Mouse (Mus musculus): Measurements from ENCODE around the gene Grm7.

Gene Grm7

GRCm38 (mm10) chr6:111303912-111304555 lies 658.7 kb downstream of the Grm7 start:
- no peak for DNase-seq (ENCODE audit: extremely low read depth, low read depth, low spot score)

GRCm38 (mm10) chr6:111361681-111362080 lies 716.3 kb downstream of the Grm7 start:
- no peak for DNase-seq (ENCODE audit: extremely low read depth, low read depth, low spot score)

- no peak for DNase-seq (ENCODE audit: extremely low read depth, low read depth, low spot score)
Observed at GRCm38 (mm10) chr6:111368111-111368510, 722.7 kb downstream of the Grm7 start.

GRCm38 (mm10) chr6:111368551-111368950 lies 723.2 kb downstream of the Grm7 start:
- no peak for DNase-seq (ENCODE audit: extremely low read depth, low read depth, low spot score)

GRCm38 (mm10) chr6:111369013-111369412 lies 723.6 kb downstream of the Grm7 start:
- DNase-seq (ENCODE audit: extremely low read depth, low read depth, low spot score) = no peak

GRCm38 (mm10) chr6:111371581-111372349 lies 726.4 kb downstream of the Grm7 start:
- DNase-seq (ENCODE audit: extremely low read depth, low read depth, low spot score) = no peak

GRCm38 (mm10) chr6:111372626-111373380 lies 727.4 kb downstream of the Grm7 start:
- no peak for DNase-seq (ENCODE audit: extremely low read depth, low read depth, low spot score)

GRCm38 (mm10) chr6:111380710-111381109 lies 735.3 kb downstream of the Grm7 start:
- no peak for DNase-seq (ENCODE audit: extremely low read depth, low read depth, low spot score)

- DNase-seq (ENCODE audit: extremely low read depth, low read depth, low spot score) = no peak
Observed at GRCm38 (mm10) chr6:111408750-111409149, 763.4 kb downstream of the Grm7 start.

- DNase-seq (ENCODE audit: extremely low read depth, low read depth, low spot score) = no peak
Observed at GRCm38 (mm10) chr6:111424737-111425136, 779.4 kb downstream of the Grm7 start.

- DNase-seq (ENCODE audit: extremely low read depth, low read depth, low spot score) = no peak
Observed at GRCm38 (mm10) chr6:111446228-111446627, 800.8 kb downstream of the Grm7 start.

- no peak for DNase-seq (ENCODE audit: extremely low read depth, low read depth, low spot score)
Observed at GRCm38 (mm10) chr6:111447851-111448250, 802.5 kb downstream of the Grm7 start.

- no peak for DNase-seq (ENCODE audit: extremely low read depth, low read depth, low spot score)
Observed at GRCm38 (mm10) chr6:111449054-111449783, 803.8 kb downstream of the Grm7 start.

GRCm38 (mm10) chr6:111481866-111482265 lies 836.5 kb downstream of the Grm7 start:
- no peak for DNase-seq (ENCODE audit: extremely low read depth, low read depth, low spot score)

- no peak for DNase-seq (ENCODE audit: extremely low read depth, low read depth, low spot score)
Observed at GRCm38 (mm10) chr6:111486081-111486480, 840.7 kb downstream of the Grm7 start.

GRCm38 (mm10) chr6:111487556-111487955 lies 842.2 kb downstream of the Grm7 start:
- DNase-seq (ENCODE audit: extremely low read depth, low read depth, low spot score) = no peak

GRCm38 (mm10) chr6:111492166-111492565 lies 846.8 kb downstream of the Grm7 start:
- DNase-seq (ENCODE audit: extremely low read depth, low read depth, low spot score) = no peak

GRCm38 (mm10) chr6:111499542-111499941 lies 854.2 kb downstream of the Grm7 start:
- DNase-seq (ENCODE audit: extremely low read depth, low read depth, low spot score) = no peak

GRCm38 (mm10) chr6:111510768-111511459 lies 865.5 kb downstream of the Grm7 start:
- DNase-seq (ENCODE audit: extremely low read depth, low read depth, low spot score) = no peak

GRCm38 (mm10) chr6:111512359-111512758 lies 867.0 kb downstream of the Grm7 start:
- no peak for DNase-seq (ENCODE audit: extremely low read depth, low read depth, low spot score)

All from fat pad, adult 2 months (tissue).